Mouse (Mus musculus): ENCODE measurements around the gene Rps18. TPM values are rescaled to one million over a fixed set of nuclear protein-coding genes. Genes with fewer than 3 reads are reported as not detected.

Gene Rps18
- polyA plus RNA-seq, 1 experiment from 2014 or later, result 1,650 TPM

GRCm38 (mm10) chr17:33926207-33926932 is 29.4 kb downstream of the Rps18 start:
- Histone ChIP-seq H3K27me3 (no peaks in the 10 kb centered on the region), H3K4me3 (no peak overlapping the region), H3K9ac (no peak overlapping the region), H3K9me3 (no peaks in the 10 kb centered on the region), H3K4me2 (no peak overlapping the region), H3K27ac (no peak overlapping the region), H3K4me1 (peaks cover 21% of the 10 kb centered on the region), H3K36me3 (peaks cover 12% of the 10 kb centered on the region; the same call in 1 of the 2 replicates)
- 70% methylated on average over 17 of the region's 17 CpGs for WGBS
- ATAC-seq (ENCODE audit: borderline replicate concordance, extremely low read depth, low FRiP score, low TSS enrichment), result no peak

- H3K4me2 ChIP-seq, result no peak overlapping the region
- no peak for ATAC-seq (ENCODE audit: borderline replicate concordance, extremely low read depth, low FRiP score, low TSS enrichment)
- H3K4me3 ChIP-seq, result no peak overlapping the region
- no peak overlapping the region for H3K27ac ChIP-seq
- H3K36me3 ChIP-seq, result peaks cover 12% of the 10 kb centered on the region; the same call in 1 of the 2 replicates
- WGBS, result 83% methylated on average over 21 of the region's 21 CpGs
- peaks cover 14% of the 10 kb centered on the region for H3K4me1 ChIP-seq
- H3K27me3 ChIP-seq, result no peaks in the 10 kb centered on the region
- no peaks in the 10 kb centered on the region for H3K9me3 ChIP-seq
- H3K9ac ChIP-seq, result no peak overlapping the region
Observed at GRCm38 (mm10) chr17:33925406-33926116, 30.2 kb downstream of the Rps18 start.

GRCm38 (mm10) chr17:33924577-33925283 is 31.1 kb downstream of the Rps18 start:
- 75% methylated on average over 10 of the region's 10 CpGs for WGBS
- Histone ChIP-seq H3K36me3 (peaks cover 12% of the 10 kb centered on the region; the same call in 1 of the 2 replicates), H3K27ac (no peak overlapping the region), H3K4me3 (no peak overlapping the region), H3K4me2 (no peak overlapping the region), H3K4me1 (peaks cover 21% of the 10 kb centered on the region), H3K9me3 (no peaks in the 10 kb centered on the region), H3K27me3 (no peaks in the 10 kb centered on the region), H3K9ac (no peak overlapping the region)
- no peak for ATAC-seq (ENCODE audit: borderline replicate concordance, extremely low read depth, low FRiP score, low TSS enrichment)

- no peak overlapping the region for H3K4me3 ChIP-seq
- no peaks in the 10 kb centered on the region for H3K27me3 ChIP-seq
- H3K9ac ChIP-seq, result no peak overlapping the region
- WGBS, result 80% methylated on average over 7 of the region's 7 CpGs
- no peak overlapping the region for H3K27ac ChIP-seq
- H3K4me2 ChIP-seq, result no peak overlapping the region
- no peak for ATAC-seq (ENCODE audit: borderline replicate concordance, extremely low read depth, low FRiP score, low TSS enrichment)
- no peaks in the 10 kb centered on the region for H3K9me3 ChIP-seq
- peaks cover 36% of the 10 kb centered on the region for H3K4me1 ChIP-seq
- H3K36me3 ChIP-seq, result peaks cover 20% of the 10 kb centered on the region
Observed at GRCm38 (mm10) chr17:33921361-33921760, 34.4 kb downstream of the Rps18 start.

GRCm38 (mm10) chr17:33920282-33921097 is 35.3 kb downstream of the Rps18 start:
- peak; percentile 27; the same call in 1 of the 2 replicates for ATAC-seq (ENCODE audit: borderline replicate concordance, extremely low read depth, low FRiP score, low TSS enrichment)
- peak overlapping the region; percentile 97 for H3K4me2 ChIP-seq
- peak overlapping the region; percentile 84 for H3K27ac ChIP-seq
- peak overlapping the region; percentile 75 for H3K9ac ChIP-seq
- H3K27me3 ChIP-seq, result no peaks in the 10 kb centered on the region
- peaks cover 13% of the 10 kb centered on the region for H3K36me3 ChIP-seq
- under 1% methylated on average over 36 of the region's 36 CpGs for WGBS
- no peaks in the 10 kb centered on the region for H3K9me3 ChIP-seq
- peaks cover 36% of the 10 kb centered on the region for H3K4me1 ChIP-seq
- peak overlapping the region; percentile 71 for H3K4me3 ChIP-seq

- H3K27me3 ChIP-seq, result no peaks in the 10 kb centered on the region
- peaks cover 13% of the 10 kb centered on the region; the same call in 1 of the 2 replicates for H3K36me3 ChIP-seq
- H3K9me3 ChIP-seq, result no peaks in the 10 kb centered on the region
- under 1% methylated on average over 51 of the region's 52 CpGs for WGBS
- H3K27ac ChIP-seq, result peak overlapping the region; percentile 84
- H3K4me3 ChIP-seq, result peak overlapping the region; percentile 71
- peak overlapping the region; percentile 75 for H3K9ac ChIP-seq
- peak; percentile 14 for ATAC-seq (ENCODE audit: borderline replicate concordance, extremely low read depth, low FRiP score, low TSS enrichment)
- H3K4me1 ChIP-seq, result peaks cover 44% of the 10 kb centered on the region
- peak overlapping the region; percentile 97 for H3K4me2 ChIP-seq
Observed at GRCm38 (mm10) chr17:33919351-33920281, 36.2 kb downstream of the Rps18 start.

- Histone ChIP-seq H3K4me3 (peak overlapping the region; percentile 71), H3K9ac (peak overlapping the region; percentile 75), H3K27ac (peak overlapping the region; percentile 84), H3K36me3 (peaks cover 24% of the 10 kb centered on the region), H3K4me1 (peaks cover 49% of the 10 kb centered on the region), H3K27me3 (no peaks in the 10 kb centered on the region), H3K4me2 (peak overlapping the region; percentile 97), H3K9me3 (no peaks in the 10 kb centered on the region)
- 52% methylated on average over 37 of the region's 37 CpGs for WGBS
- no peak for ATAC-seq (ENCODE audit: borderline replicate concordance, extremely low read depth, low FRiP score, low TSS enrichment)
Observed at GRCm38 (mm10) chr17:33918293-33919203, 37.3 kb downstream of the Rps18 start.

- 80% methylated on average over 18 of the region's 18 CpGs for WGBS
- H3K9ac ChIP-seq, result no peak overlapping the region
- no peak overlapping the region for H3K4me2 ChIP-seq
- no peak overlapping the region; the same call in 1 of the 2 replicates for H3K4me3 ChIP-seq
- H3K36me3 ChIP-seq, result peaks cover 30% of the 10 kb centered on the region
- no peak for ATAC-seq (ENCODE audit: borderline replicate concordance, extremely low read depth, low FRiP score, low TSS enrichment)
- H3K4me1 ChIP-seq, result peaks cover 50% of the 10 kb centered on the region
- H3K27ac ChIP-seq, result no peak overlapping the region
- no peaks in the 10 kb centered on the region for H3K9me3 ChIP-seq
- no peaks in the 10 kb centered on the region for H3K27me3 ChIP-seq
Observed at GRCm38 (mm10) chr17:33917656-33918292, 38.0 kb downstream of the Rps18 start.

- Histone ChIP-seq H3K4me1 (peaks cover 50% of the 10 kb centered on the region), H3K4me2 (peak overlapping the region; percentile 73), H3K36me3 (peaks cover 36% of the 10 kb centered on the region), H3K4me3 (peak overlapping the region; percentile 58), H3K9me3 (no peaks in the 10 kb centered on the region), H3K9ac (peak overlapping the region; percentile 57), H3K27ac (no peak overlapping the region), H3K27me3 (no peaks in the 10 kb centered on the region)
- WGBS, result 66% methylated on average over 31 of the region's 31 CpGs
- ATAC-seq (ENCODE audit: borderline replicate concordance, extremely low read depth, low FRiP score, low TSS enrichment), result no peak
Observed at GRCm38 (mm10) chr17:33916847-33917655, 38.8 kb downstream of the Rps18 start.
